Mouse (Mus musculus): Measurements from ENCODE around the gene Lrrc28. TPM values are rescaled to one million over a fixed set of nuclear protein-coding genes. Genes with fewer than 3 reads are reported as not detected.
A peak's percentile ranks its signal among the peaks of the same experiment; 100 is the strongest.

The Lrrc28 gene
- polyA plus RNA-seq, 1 experiment from 2014 or later = 10.7 TPM

DNA sequence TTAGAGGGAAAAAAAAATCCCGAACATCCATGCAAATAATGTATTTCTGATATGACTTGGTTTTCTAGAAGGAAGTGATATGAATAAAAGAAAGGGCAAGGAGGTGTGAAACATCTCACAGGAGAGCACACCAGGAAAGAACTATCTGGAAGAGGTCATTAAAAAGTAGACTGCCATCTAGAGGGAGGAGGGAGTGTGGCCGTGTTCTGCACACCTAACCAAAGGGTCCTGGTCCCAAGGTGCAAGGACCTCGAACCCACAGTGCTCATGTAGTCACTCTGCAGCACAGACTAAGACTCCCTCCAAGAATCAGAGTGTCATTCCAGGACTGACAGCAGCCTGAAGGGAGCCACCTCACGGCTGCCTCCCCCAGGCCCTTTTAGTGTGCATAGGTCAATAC lies 124.1 kb downstream of the Lrrc28 start:
- no peak for ATAC-seq
- Histone ChIP-seq H3K4me1 (ENCODE audit: control insufficient read depth, insufficient read depth, low read length) (no peaks in the 10 kb centered on the region), H3K27me3 (replicated peaks; ENCODE audit: control insufficient read depth, insufficient read depth, low read length) (no peaks in the 10 kb centered on the region), H3K4me3 (ENCODE audit: low read length) (no peak overlapping the region), H3K9me3 (ENCODE audit: control insufficient read depth, low read length) (no peaks in the 10 kb centered on the region), H3K4me2 (ENCODE audit: low read depth, low read length) (no peak overlapping the region), H3K9ac (ENCODE audit: low read depth, low read length) (no peak overlapping the region), H3K27ac (ENCODE audit: low read length) (no peak overlapping the region), H3K36me3 (ENCODE audit: control insufficient read depth, insufficient read depth, low read length) (no peaks in the 10 kb centered on the region)
- 73% methylated on average over 4 of the region's 4 CpGs for WGBS

DNA sequence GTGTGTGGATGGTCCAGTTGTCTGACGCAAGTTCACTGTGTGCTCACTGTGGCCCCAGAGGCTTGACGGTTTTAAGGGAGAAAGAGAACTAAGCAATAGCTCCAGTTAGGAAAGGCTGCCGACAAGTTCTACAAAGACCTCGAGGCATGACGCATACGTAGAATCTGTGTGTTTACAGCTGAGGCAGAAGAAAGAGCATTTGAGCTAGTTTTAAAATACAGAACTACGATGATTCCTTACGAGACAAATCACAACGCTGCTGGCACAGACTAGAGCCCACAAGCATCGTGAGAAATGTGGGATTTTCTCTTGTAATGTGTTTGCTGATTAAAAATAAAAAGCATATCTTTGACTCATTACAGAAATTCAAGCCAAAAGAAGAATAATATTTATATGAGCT lies 125.1 kb downstream of the Lrrc28 start:
- Histone ChIP-seq H3K9ac (ENCODE audit: low read depth, low read length) (no peak overlapping the region), H3K27me3 (replicated peaks; ENCODE audit: control insufficient read depth, insufficient read depth, low read length) (no peaks in the 10 kb centered on the region), H3K4me2 (ENCODE audit: low read depth, low read length) (no peak overlapping the region), H3K36me3 (ENCODE audit: control insufficient read depth, insufficient read depth, low read length) (no peaks in the 10 kb centered on the region), H3K4me1 (ENCODE audit: control insufficient read depth, insufficient read depth, low read length) (peaks cover 3% of the 10 kb centered on the region; the same call in 1 of the 2 replicates), H3K27ac (ENCODE audit: low read length) (no peak overlapping the region), H3K9me3 (ENCODE audit: control insufficient read depth, low read length) (no peaks in the 10 kb centered on the region), H3K4me3 (ENCODE audit: low read length) (no peak overlapping the region)
- WGBS = 81% methylated on average over 10 of the region's 10 CpGs
- no peak for ATAC-seq

GRCm38 (mm10) chr7:67515621-67516020 lies 129.4 kb downstream of the Lrrc28 start:
- H3K4me3 ChIP-seq (ENCODE audit: low read length) = no peak overlapping the region
- ATAC-seq = no peak
- H3K9me3 ChIP-seq (ENCODE audit: control insufficient read depth, low read length) = no peaks in the 10 kb centered on the region
- no peaks in the 10 kb centered on the region for H3K27me3 ChIP-seq (replicated peaks; ENCODE audit: control insufficient read depth, insufficient read depth, low read length)
- no peak overlapping the region for H3K27ac ChIP-seq (ENCODE audit: low read length)
- WGBS = 85% methylated on average over 9 of the region's 9 CpGs
- peaks cover 9% of the 10 kb centered on the region for H3K4me1 ChIP-seq (ENCODE audit: control insufficient read depth, insufficient read depth, low read length)
- no peak overlapping the region for H3K9ac ChIP-seq (ENCODE audit: low read depth, low read length)
- H3K4me2 ChIP-seq (ENCODE audit: low read depth, low read length) = no peak overlapping the region
- H3K36me3 ChIP-seq (ENCODE audit: control insufficient read depth, insufficient read depth, low read length) = no peaks in the 10 kb centered on the region

DNA sequence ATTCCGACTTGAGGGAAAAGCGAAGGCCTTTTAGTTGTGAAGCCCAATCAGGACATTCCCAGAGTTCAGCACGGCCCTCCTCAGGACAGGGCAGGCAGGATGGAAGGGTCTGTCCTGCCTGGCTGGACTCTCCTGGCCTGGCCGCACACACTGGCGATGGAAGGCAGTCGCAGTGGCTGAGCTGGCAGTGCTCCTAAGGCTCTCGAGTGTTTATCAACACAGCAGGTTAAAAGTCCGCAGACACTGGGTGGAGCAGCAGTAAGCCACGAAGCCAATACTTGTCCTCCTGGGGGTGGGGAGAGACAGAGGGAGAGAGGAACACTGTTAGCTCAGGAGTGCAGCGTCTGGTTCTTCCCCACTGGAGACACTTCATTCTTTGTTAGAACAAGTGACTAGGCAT lies 130.2 kb downstream of the Lrrc28 start:
- H3K9ac ChIP-seq (ENCODE audit: low read depth, low read length) = peak overlapping the region; percentile 30; the same call in 1 of the 2 replicates
- H3K36me3 ChIP-seq (ENCODE audit: control insufficient read depth, insufficient read depth, low read length) = no peaks in the 10 kb centered on the region
- no peak overlapping the region for H3K4me2 ChIP-seq (ENCODE audit: low read depth, low read length)
- H3K9me3 ChIP-seq (ENCODE audit: control insufficient read depth, low read length) = no peaks in the 10 kb centered on the region
- ATAC-seq = peak; percentile 93
- H3K4me1 ChIP-seq (ENCODE audit: control insufficient read depth, insufficient read depth, low read length) = peaks cover 9% of the 10 kb centered on the region
- no peak overlapping the region for H3K4me3 ChIP-seq (ENCODE audit: low read length)
- H3K27ac ChIP-seq (ENCODE audit: low read length) = 0 out of 2 replicates have a peak overlapping the region, but pooled peaks have one; percentile 33
- 35% methylated on average over 10 of the region's 10 CpGs for WGBS
- no peaks in the 10 kb centered on the region for H3K27me3 ChIP-seq (replicated peaks; ENCODE audit: control insufficient read depth, insufficient read depth, low read length)

DNA sequence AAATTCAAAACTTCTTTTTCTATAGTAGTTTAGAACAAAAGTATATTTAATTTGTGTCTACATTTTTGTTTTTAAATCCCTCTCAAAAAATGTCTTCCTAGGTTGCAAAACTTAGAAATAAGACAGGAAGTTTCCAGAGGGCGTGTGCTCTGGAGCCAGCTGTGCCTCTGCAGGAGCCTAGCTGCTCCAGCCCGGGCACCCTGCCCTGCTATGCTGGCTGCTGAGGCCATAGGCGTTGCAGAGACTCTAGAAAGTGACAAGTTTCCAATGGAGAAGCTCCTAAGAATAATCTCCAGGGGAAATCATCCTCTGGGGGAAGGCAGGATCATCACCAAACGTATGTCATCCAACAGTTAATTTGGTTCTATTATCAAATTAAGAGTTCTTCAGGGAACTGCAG lies 130.7 kb downstream of the Lrrc28 start:
- Histone ChIP-seq H3K27ac (ENCODE audit: low read length) (no peak overlapping the region), H3K9me3 (ENCODE audit: control insufficient read depth, low read length) (no peaks in the 10 kb centered on the region), H3K36me3 (ENCODE audit: control insufficient read depth, insufficient read depth, low read length) (no peaks in the 10 kb centered on the region), H3K4me2 (ENCODE audit: low read depth, low read length) (no peak overlapping the region), H3K9ac (ENCODE audit: low read depth, low read length) (no peak overlapping the region), H3K4me3 (ENCODE audit: low read length) (no peak overlapping the region), H3K27me3 (replicated peaks; ENCODE audit: control insufficient read depth, insufficient read depth, low read length) (no peaks in the 10 kb centered on the region), H3K4me1 (ENCODE audit: control insufficient read depth, insufficient read depth, low read length) (peaks cover 9% of the 10 kb centered on the region)
- no peak for ATAC-seq
- WGBS = 69% methylated on average over 4 of the region's 4 CpGs

DNA sequence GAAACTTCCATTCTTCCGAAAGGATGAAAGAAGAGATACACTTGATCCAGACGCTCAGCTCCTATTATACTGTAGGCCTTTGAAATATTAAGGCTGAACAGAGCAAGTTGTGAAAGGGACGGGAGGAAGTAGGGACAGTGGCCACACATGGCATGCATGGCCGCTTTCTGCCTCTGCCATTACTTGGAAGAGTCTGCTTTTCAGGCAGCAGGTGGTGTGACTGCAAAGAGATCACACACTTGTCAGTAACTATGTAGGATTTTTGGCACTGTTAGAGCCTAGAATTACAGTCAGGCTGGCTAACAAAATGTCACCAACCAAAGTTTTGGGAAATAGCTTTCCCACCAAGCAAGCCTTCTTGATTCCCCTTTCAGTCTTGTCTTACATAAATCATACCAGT lies 131.4 kb downstream of the Lrrc28 start:
- Histone ChIP-seq H3K9me3 (ENCODE audit: control insufficient read depth, low read length) (no peaks in the 10 kb centered on the region), H3K4me2 (ENCODE audit: low read depth, low read length) (no peak overlapping the region), H3K27ac (ENCODE audit: low read length) (no peak overlapping the region), H3K36me3 (ENCODE audit: control insufficient read depth, insufficient read depth, low read length) (no peaks in the 10 kb centered on the region), H3K27me3 (replicated peaks; ENCODE audit: control insufficient read depth, insufficient read depth, low read length) (no peaks in the 10 kb centered on the region), H3K4me1 (ENCODE audit: control insufficient read depth, insufficient read depth, low read length) (peaks cover 9% of the 10 kb centered on the region), H3K4me3 (ENCODE audit: low read length) (no peak overlapping the region), H3K9ac (ENCODE audit: low read depth, low read length) (no peak overlapping the region)
- 82% methylated on average over 4 of the region's 4 CpGs for WGBS
- no peak for ATAC-seq

GRCm38 (mm10) chr7:67511606-67512005 lies 133.5 kb downstream of the Lrrc28 start:
- H3K4me1 ChIP-seq (ENCODE audit: control insufficient read depth, insufficient read depth, low read length) = peaks cover 9% of the 10 kb centered on the region
- 87% methylated on average over 7 of the region's 7 CpGs for WGBS
- H3K4me3 ChIP-seq (ENCODE audit: low read length) = no peak overlapping the region
- no peaks in the 10 kb centered on the region for H3K9me3 ChIP-seq (ENCODE audit: control insufficient read depth, low read length)
- no peaks in the 10 kb centered on the region for H3K36me3 ChIP-seq (ENCODE audit: control insufficient read depth, insufficient read depth, low read length)
- H3K4me2 ChIP-seq (ENCODE audit: low read depth, low read length) = no peak overlapping the region
- no peak for ATAC-seq
- H3K27me3 ChIP-seq (replicated peaks; ENCODE audit: control insufficient read depth, insufficient read depth, low read length) = no peaks in the 10 kb centered on the region; the same call in 1 of the 2 replicates
- H3K9ac ChIP-seq (ENCODE audit: low read depth, low read length) = no peak overlapping the region
- no peak overlapping the region for H3K27ac ChIP-seq (ENCODE audit: low read length)

DNA sequence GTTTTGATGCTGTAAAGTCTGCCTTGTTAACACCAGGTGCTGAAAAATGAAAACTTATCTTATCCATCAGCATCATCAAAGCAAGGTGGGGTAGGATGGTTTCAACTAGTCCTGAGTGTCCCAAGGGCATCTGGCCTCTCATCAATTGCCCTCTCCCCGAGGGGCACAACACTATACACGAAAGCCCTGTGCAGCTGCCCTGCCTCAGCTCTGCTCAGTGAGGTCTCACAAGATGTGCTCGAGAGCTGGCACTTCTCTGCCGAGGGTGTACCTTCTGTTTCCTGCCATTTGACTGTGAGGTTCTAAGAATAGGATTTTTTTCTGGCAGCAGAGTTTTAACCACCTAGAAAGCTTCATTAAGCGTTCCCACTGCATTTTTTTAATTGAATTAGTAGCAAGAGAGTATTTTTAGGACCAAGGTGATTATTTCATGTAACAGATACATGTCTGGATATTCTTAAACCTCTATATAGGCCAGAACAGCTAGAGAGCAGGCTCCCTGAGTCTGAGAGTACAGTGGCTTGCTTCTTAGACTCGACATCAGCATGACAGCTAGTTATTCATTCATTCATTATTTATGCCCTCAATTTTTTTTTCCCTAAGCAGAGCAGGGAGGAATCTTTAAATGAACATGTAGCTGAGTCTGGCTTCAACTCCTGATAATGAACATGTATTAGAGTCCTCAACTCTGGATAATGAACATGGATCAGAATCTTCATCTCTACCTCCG lies 141.6 kb downstream of the Lrrc28 start:
- Histone ChIP-seq H3K4me2 (ENCODE audit: low read depth, low read length) (no peak overlapping the region), H3K27me3 (replicated peaks; ENCODE audit: control insufficient read depth, insufficient read depth, low read length) (no peaks in the 10 kb centered on the region; the same call in 1 of the 2 replicates), H3K27ac (ENCODE audit: low read length) (no peak overlapping the region), H3K4me1 (ENCODE audit: control insufficient read depth, insufficient read depth, low read length) (no peaks in the 10 kb centered on the region), H3K9ac (ENCODE audit: low read depth, low read length) (no peak overlapping the region), H3K9me3 (ENCODE audit: control insufficient read depth, low read length) (no peaks in the 10 kb centered on the region), H3K4me3 (ENCODE audit: low read length) (no peak overlapping the region), H3K36me3 (ENCODE audit: control insufficient read depth, insufficient read depth, low read length) (no peaks in the 10 kb centered on the region)
- 48% methylated on average over 7 of the region's 7 CpGs for WGBS
- ATAC-seq = no peak

- H3K4me2 ChIP-seq (ENCODE audit: low read depth, low read length) = no peak overlapping the region
- no peaks in the 10 kb centered on the region for H3K4me1 ChIP-seq (ENCODE audit: control insufficient read depth, insufficient read depth, low read length)
- H3K9ac ChIP-seq (ENCODE audit: low read depth, low read length) = no peak overlapping the region
- WGBS = 56% methylated on average over 4 of the region's 4 CpGs
- no peak for ATAC-seq
- no peak overlapping the region for H3K4me3 ChIP-seq (ENCODE audit: low read length)
- no peaks in the 10 kb centered on the region for H3K9me3 ChIP-seq (ENCODE audit: control insufficient read depth, low read length)
- H3K27me3 ChIP-seq (replicated peaks; ENCODE audit: control insufficient read depth, insufficient read depth, low read length) = no peaks in the 10 kb centered on the region; the same call in 1 of the 2 replicates
- no peaks in the 10 kb centered on the region for H3K36me3 ChIP-seq (ENCODE audit: control insufficient read depth, insufficient read depth, low read length)
- H3K27ac ChIP-seq (ENCODE audit: low read length) = no peak overlapping the region
Measured at GRCm38 (mm10) chr7:67502631-67503030, 142.4 kb downstream of the Lrrc28 start.

- 64% methylated on average over 5 of the region's 5 CpGs for WGBS
- H3K27ac ChIP-seq (ENCODE audit: low read length) = no peak overlapping the region
Measured at GRCm38 (mm10) chr7:67500878-67501277, 144.2 kb downstream of the Lrrc28 start.

More at GRCm38 (mm10) chr7:67500878-67501277, 144.2 kb downstream of the Lrrc28 start:
- H3K9me3 ChIP-seq (ENCODE audit: control insufficient read depth, low read length) = no peaks in the 10 kb centered on the region
- H3K4me1 ChIP-seq (ENCODE audit: control insufficient read depth, insufficient read depth, low read length) = no peaks in the 10 kb centered on the region
- no peak for ATAC-seq
- no peak overlapping the region for H3K9ac ChIP-seq (ENCODE audit: low read depth, low read length)
- H3K4me2 ChIP-seq (ENCODE audit: low read depth, low read length) = no peak overlapping the region
- H3K4me3 ChIP-seq (ENCODE audit: low read length) = no peak overlapping the region
- H3K36me3 ChIP-seq (ENCODE audit: control insufficient read depth, insufficient read depth, low read length) = no peaks in the 10 kb centered on the region
- no peaks in the 10 kb centered on the region for H3K27me3 ChIP-seq (replicated peaks; ENCODE audit: control insufficient read depth, insufficient read depth, low read length)
